Mouse (Mus musculus): Measurements from ENCODE around the gene Inca1. TPM values are rescaled to one million over a fixed set of nuclear protein-coding genes. Genes with fewer than 3 reads are reported as not detected.

The Inca1 gene
- total and polyA plus RNA-seq, 3 experiments, result 1.7 to 3.8 (median 3.4) TPM

DNA sequence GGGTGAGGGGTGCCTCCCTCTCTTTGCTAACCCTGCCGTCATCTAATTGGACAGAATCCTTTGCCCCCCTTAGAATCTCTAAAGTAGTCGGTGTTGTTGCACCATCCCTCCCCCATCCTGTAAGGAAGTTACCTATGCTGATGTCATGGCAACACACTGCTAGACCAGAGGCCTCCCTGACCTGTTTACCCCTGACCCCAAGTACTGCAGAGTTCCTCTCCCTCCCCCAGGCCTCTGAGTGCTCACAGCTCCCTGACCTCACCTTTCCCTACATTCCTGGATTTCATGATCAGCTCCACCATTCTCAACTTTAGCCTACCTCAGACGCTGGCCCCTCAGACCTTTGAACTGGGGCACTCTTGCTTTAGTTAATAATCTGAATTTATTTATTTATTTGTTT is 6.2 kb upstream of the Inca1 start:
- H3K79me2 ChIP-seq (replicated peaks; ENCODE audit: control insufficient read depth, extremely low read depth, insufficient read depth, poor library complexity, severe bottlenecking), result 0 out of 2 replicates have a peak, but pooled peaks cover under 1% of the 10 kb centered on the region
- no peak overlapping the region for H3K4me3 ChIP-seq (replicated peaks in 1 of 3; ENCODE audit: low read depth in 2 of 3, low read length in 2 of 3, poor library complexity in 1 of 3)
- TF ChIP-seq TBP (conservative IDR thresholded peaks at IDR 0.05; ENCODE audit: low read depth, low read length) (no peak), RCOR1 (conservative IDR thresholded peaks at IDR 0.05; ENCODE audit: low read depth, low read length) (no peak), POLR2AphosphoS2 (IDR thresholded peaks at IDR 0.05; ENCODE audit: low read depth, low read length) (no peak), MXI1 (IDR thresholded peaks at IDR 0.05; ENCODE audit: low read depth, low read length) (no peak), EP300 (IDR thresholded peaks at IDR 0.05; ENCODE audit: low read length) (no peak), NELFE (IDR thresholded peaks at IDR 0.05; ENCODE audit: low read depth, low read length) (no peak), HCFC1 (IDR thresholded peaks at IDR 0.05; ENCODE audit: low read depth, low read length) (no peak), SMC3 (IDR thresholded peaks at IDR 0.05; ENCODE audit: low read depth, low read length) (no peak), ZMIZ1 (IDR thresholded peaks at IDR 0.05; ENCODE audit: low read depth, low read length) (no peak), ZKSCAN1 (IDR thresholded peaks at IDR 0.05; ENCODE audit: borderline replicate concordance, low read depth, low read length) (no peak), MYC (IDR thresholded peaks at IDR 0.05; ENCODE audit: low read depth, low read length) (no peak), MAZ (IDR thresholded peaks at IDR 0.05; ENCODE audit: low read depth, low read length) (no peak), ELF1 (IDR thresholded peaks at IDR 0.05; ENCODE audit: low read depth, low read length) (no peak), POLR2A (IDR thresholded peaks at IDR 0.05; ENCODE audit: low read depth, low read length) (no peak), E2F4 (IDR thresholded peaks at IDR 0.05; ENCODE audit: insufficient replicate concordance, low read depth, low read length) (no peak), IRF4 (IDR thresholded peaks at IDR 0.05; ENCODE audit: low read depth, low read length) (no peak), TCF12 (IDR thresholded peaks at IDR 0.05; ENCODE audit: low read depth, low read length) (no peak), ZC3H11A (IDR thresholded peaks at IDR 0.05; ENCODE audit: low read depth, low read length) (no peak)
- H3K9me3 ChIP-seq (replicated peaks; ENCODE audit: low read length), result no peaks in the 10 kb centered on the region
- dilution Hi-C loops (cut with MboI; ENCODE audit: extremely low pct_ligation_motif_present, extremely low pct_unique_long_range_greater_than_20kb, low sequenced_read_pairs), result no loop called here
- H3K36me3 ChIP-seq (replicated peaks in 1 of 2; ENCODE audit: control insufficient read depth in 1 of 2, insufficient read depth in 1 of 2, low read length in 1 of 2), result peaks cover 58 to 87% of the 10 kb centered on the region in 2 experiments
- H3K9ac ChIP-seq (ENCODE audit: insufficient read depth, low read depth), result no peak overlapping the region
- in situ Hi-C loops (cut with MboI; ENCODE audit: low pct_ligation_motif_present, low pct_unique_long_range_greater_than_20kb, low sequenced_read_pairs), result loop anchor here (5.0 kb wide), 1 partner anchor 34 kb away; no protein-coding TSS in a partner anchor
- DNase-seq (ENCODE audit: extremely low read depth), result no peak
- H3K4me1 ChIP-seq (ENCODE audit: control insufficient read depth in 1 of 2, insufficient read depth in 2 of 2), result peaks cover 5 to 15% of the 10 kb centered on the region in 2 experiments
- H3K27me3 ChIP-seq (replicated peaks), result no peaks in the 10 kb centered on the region
- no peak overlapping the region for H3K4me2 ChIP-seq (ENCODE audit: insufficient read depth, low read depth, poor library complexity, severe bottlenecking)
- no peak overlapping the region for H3K27ac ChIP-seq (ENCODE audit: insufficient read depth, low read depth)

DNA sequence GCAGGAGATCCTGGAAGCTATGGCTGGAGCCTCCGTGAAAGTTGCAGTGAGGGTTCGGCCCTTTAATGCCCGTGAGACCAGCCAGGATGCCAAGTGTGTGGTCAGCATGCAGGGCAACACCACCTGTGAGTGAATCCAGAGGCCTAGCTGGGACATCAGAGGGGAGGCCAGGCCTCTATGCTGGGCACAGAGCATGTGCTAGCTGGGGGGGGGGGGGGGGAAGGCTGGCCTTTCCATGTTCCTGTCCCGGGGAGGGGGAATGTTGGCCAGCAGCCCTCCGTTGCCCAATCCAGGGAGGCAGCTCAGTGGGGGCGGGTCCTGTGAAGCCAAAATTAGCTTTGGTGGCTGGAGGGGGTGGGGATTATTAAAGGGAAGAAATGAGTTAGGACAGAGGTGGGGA is 2.8 kb upstream of the Inca1 start:
- H3K4me2 ChIP-seq (ENCODE audit: insufficient read depth, low read depth, poor library complexity, severe bottlenecking), result no peak overlapping the region
- dilution Hi-C loops (cut with MboI; ENCODE audit: extremely low pct_ligation_motif_present, extremely low pct_unique_long_range_greater_than_20kb, low sequenced_read_pairs), result no loop called here
- peaks cover 39 to 55% of the 10 kb centered on the region in 2 experiments for H3K36me3 ChIP-seq (replicated peaks in 1 of 2; ENCODE audit: control insufficient read depth in 1 of 2, insufficient read depth in 1 of 2, low read length in 1 of 2)
- H3K4me1 ChIP-seq (ENCODE audit: control insufficient read depth in 1 of 2, insufficient read depth in 2 of 2), result peaks cover 9 to 24% of the 10 kb centered on the region in 2 experiments
- DNase-seq (ENCODE audit: extremely low read depth), result no peak
- H3K27ac ChIP-seq (ENCODE audit: insufficient read depth, low read depth), result no peak overlapping the region
- TF ChIP-seq JUN (IDR thresholded peaks at IDR 0.05; ENCODE audit: insufficient read depth, low read depth, low read length) (no peak), RCOR1 (conservative IDR thresholded peaks at IDR 0.05; ENCODE audit: low read depth, low read length) (no peak), ZMIZ1 (IDR thresholded peaks at IDR 0.05; ENCODE audit: low read depth, low read length) (no peak), ZKSCAN1 (IDR thresholded peaks at IDR 0.05; ENCODE audit: borderline replicate concordance, low read depth, low read length) (no peak), MAFK (IDR thresholded peaks at IDR 0.05; ENCODE audit: insufficient replicate concordance, low read length) (no peak), MXI1 (IDR thresholded peaks at IDR 0.05; ENCODE audit: low read depth, low read length) (no peak)
- no peaks in the 10 kb centered on the region for H3K9me3 ChIP-seq (replicated peaks; ENCODE audit: low read length)
- H3K79me2 ChIP-seq (replicated peaks; ENCODE audit: control insufficient read depth, extremely low read depth, insufficient read depth, poor library complexity, severe bottlenecking), result 0 out of 2 replicates have a peak, but pooled peaks cover 5% of the 10 kb centered on the region
- peaks cover 3% of the 10 kb centered on the region for H3K27me3 ChIP-seq (replicated peaks)
- no peak overlapping the region for H3K4me3 ChIP-seq (replicated peaks in 1 of 3; ENCODE audit: low read depth in 2 of 3, low read length in 2 of 3, poor library complexity in 1 of 3)
- no peak overlapping the region for H3K9ac ChIP-seq (ENCODE audit: insufficient read depth, low read depth)
- in situ Hi-C loops (cut with MboI; ENCODE audit: low pct_ligation_motif_present, low pct_unique_long_range_greater_than_20kb, low sequenced_read_pairs), result no loop called here
